Mouse (Mus musculus) kidney, adult 9 months (tissue): ENCODE data around the gene Abhd14a.

Experiments
- DNase-seq: peaks from one replicate; pipeline ENCODE4 v3.0.0; 2022

Gene Abhd14a

DNA sequence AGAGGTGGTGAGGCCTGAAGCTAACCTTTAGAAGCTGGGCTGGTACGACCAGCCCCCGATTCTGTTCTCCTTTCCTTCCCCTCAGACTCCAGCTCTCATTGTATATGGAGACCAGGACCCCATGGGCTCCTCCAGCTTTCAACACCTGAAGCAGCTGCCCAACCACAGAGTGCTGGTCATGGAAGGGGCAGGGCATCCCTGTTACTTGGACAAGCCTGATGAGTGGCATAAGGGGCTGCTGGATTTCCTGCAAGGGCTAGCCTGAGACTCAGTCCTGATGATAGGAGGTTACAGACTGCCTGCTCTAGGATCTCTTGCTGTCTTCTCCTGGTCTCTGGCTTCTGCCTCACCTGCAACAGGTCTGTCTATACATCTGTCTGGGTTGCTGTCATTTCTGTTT, 4.4 kb upstream of the Abhd14a start:
- DNase-seq, result no peak

DNA sequence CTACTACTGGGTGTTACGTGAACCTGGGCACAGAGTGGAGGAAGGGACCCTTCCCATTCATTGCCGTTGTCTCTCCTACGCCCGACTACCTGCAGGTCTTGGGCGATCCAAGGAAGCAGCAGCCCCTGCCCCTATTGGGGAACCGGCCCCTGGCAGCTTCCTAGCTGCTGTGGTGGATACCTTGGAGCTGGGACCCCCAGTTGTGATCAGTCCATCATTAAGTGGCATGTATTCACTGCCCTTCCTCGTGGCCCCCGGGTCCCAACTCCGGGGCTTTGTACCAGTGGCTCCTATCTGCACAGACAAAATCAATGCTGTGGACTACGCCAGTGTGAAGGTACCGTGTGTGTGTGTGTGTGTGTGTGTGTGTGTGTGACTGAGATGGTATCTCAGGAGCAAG, 3.8 kb upstream of the Abhd14a start:
- no peak for DNase-seq

DNA sequence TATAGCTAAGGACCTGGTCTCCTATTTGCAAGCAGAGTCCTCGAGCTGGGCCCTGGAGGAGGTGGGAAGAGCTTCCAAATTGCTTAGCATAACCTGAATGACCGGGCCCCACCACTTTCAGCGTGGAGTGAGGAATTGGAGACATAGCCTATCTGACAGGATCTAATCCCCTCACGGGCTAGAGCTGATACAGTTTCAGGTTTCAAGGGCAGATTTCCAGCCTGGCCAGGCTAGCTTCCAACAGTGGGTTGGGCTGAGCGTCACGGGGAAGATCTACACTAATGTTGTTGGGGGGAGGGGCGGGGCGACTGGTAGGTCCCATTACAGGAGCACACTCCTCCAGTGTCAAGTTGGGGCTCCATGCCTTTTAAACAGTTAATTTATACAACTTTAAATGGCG, 3.2 kb upstream of the Abhd14a start:
- peak; percentile 90 for DNase-seq

DNA sequence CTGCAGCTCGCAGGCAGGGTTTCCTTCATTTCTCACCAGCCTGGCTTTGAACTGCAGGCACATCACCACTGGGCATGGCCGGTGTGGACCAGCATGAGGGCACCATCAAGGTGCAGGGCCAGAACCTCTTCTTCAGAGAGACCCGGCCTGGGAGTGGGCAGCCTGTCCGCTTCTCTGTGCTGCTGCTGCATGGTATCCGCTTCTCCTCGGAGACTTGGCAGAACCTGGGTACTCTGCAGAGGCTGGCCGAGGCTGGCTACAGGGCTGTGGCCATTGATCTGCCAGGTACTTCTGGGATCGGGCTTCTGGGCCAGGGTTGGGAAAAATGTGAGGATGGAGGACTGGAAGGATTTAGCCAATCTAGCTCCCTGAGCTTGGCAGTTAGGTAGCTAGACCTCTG, 2.5 kb upstream of the Abhd14a start:
- peak; percentile 41 for DNase-seq

DNA sequence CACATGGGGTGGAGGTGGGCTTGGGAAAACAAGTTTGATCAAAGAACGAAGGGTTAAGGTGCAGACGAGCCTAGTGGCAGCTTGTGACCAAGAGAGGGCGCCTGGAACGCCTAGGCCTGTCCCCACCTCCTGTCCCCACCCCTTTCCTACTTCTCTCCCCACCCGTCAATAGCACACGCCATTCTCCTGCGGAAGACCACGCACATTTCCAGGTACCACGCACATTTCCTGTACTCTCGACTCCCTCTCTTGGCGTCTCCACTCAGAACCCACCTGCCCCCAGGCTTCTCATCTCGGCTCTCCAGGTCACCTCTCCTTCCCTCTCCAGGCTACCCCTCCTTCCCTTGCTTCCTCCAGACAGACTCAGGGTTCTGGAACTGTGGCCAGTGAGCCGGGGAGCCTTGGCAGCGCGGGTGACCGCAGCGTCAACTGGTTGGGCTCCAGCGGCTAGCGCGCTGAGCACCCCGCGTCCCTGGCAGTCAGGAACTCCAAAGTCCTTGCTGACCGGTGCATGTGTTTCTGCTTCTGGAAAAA, 1.1 kb upstream of the Abhd14a start:
- peak; percentile 89 for DNase-seq

DNA sequence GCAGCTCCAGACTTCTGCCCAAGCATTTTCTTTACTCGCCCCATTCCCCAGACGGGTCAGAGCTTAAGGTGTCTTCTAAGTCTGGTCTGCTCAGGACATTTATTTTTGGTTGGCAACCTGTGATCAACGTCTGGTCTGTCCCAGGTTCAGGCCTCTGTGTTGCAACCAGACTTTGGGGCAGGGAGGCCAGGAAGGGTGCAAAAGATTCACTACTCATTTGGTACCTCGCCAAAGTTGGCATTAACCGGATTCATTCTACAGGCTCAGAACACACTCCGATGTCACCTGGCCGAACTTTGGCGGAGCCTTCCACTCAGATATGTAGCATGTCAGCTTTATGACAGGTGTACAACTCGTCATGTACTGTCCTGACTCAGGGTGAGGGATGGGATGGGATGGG, 473 bp upstream of the Abhd14a start:
- DNase-seq, result peak; percentile 65

DNA sequence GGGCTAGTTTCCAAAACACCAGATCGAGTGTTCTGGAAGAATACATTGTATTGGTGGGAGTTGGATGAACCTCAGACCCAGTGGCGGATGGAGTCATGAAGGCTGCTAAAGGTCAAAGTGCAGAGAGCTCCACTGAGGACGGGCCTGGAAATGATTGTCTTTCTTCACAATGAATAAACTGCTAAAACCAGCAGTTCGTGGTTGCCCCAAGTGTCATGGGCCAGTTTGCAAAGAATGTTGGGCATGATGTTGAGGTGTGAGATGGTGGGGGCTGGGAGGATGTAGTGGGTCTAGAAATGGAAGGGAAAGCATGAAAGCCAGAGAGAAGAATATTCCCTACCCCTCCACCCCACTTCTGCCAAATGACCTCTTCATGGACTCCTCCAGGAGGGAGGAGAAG, 2.6 kb downstream of the Abhd14a start:
- peak; percentile 91 for DNase-seq

DNA sequence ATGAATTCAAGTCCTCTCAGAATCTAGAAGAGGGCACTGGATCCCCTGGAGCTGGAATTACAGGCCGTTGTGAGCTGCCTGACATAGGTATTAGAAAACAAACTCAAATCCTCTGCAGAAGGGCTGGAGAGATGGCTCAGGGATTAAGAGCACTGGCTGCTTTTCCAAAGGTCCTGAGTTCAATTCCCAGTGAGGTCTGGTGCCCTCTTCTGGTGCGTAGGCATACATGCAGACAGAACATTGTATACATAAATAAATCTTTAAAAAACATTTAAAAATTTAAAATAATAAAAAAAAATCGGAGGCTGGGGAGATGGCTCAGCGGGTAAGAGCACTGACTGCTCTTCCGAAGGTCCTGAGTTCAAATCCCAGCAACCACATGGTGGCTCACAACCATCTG, 4.8 kb downstream of the Abhd14a start:
- peak; percentile 28 for DNase-seq

DNA sequence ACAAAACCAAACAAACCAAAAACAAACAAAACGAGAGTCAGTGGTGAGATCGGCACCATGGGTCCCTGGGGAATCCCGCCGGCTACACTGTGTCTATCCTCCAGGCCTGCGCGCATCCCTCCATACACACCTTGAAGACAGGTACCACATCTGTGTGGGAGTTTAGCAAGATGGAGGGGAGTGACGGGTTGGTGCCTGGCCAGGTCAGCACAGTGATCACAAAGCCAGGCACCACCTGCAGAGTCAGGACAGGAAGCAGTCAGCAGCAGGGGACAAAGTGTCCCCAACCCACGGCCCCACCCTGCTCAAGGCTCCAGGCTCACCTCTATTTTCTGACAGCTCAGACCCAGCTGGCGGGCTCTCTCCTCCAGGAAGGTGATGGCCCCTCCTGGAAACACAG, 10.9 kb downstream of the Abhd14a start:
- DNase-seq, result peak; percentile 31

DNA sequence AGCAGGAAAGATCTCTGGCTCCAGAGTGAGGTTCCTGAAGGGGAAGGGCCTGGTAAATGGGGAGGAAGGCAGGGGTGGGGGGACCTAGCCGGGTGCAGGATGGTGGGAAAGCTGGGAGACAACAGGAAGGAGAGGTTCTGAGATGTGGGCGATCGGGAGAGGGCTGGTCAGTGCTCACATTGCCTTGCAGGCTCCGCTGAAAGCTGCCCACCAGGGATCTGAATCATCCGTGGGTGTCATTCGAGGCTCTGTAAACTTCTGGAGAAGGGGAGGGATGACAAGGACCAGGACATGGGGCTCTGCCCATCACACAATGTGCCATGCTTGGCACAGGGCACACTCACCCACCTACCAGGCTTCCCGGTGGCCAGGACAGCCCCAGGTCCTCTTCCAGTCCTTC, 14.1 kb downstream of the Abhd14a start:
- DNase-seq, result no peak

DNA sequence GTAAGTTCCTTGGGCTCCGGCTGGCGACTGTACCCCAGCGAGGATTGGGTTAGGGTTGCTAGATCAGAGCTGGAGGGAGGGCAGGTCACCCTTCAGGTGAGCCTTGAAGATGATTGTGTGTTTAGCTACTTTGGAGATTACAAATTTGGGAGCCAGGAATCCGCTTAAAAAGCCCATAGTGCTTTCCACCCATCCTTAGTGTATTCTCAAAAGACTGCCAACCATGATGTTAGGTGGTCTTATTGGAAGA, 17.5 kb downstream of the Abhd14a start:
- no peak for DNase-seq

DNA sequence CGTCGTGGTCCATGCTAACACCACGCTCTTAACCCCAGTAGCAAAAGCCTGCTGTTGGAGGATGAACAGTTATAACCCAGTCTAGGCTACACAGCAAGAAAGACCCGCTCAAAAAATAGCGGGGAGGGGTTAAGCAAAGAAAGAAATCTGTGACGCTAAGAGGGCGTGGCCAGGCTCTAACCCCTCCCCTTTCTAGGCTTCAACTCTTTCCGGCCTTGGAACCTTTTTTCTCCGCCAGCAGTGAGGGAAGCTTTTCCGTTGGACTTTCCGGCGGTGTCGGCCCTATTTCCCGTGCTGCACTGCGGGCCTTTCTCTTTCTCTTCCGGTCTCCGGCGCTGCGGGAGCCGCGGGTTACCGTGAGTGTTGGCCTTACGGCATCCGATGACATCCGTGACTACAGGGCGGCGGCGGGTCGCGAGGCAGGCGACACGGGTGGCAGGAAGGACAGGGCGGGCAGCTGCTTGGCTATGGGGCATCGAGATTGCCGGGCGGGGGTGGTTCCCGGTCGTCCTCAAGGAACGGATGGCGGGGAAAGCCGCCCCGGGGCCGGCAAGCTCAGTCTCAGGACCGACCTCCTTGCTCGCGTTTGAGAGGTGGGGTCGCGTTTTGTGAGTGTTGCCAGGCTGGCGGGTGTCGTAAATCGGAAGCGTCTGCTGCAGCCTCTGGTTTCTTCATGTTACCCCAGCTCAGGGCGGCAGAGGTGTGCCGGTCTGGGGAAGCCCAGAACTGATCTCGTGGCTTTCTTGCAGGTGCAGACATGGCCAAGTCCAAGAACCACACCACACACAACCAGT, 18.1 kb downstream of the Abhd14a start, which contains the start of gene Rpl29:
Gene Rpl29, plus strand, starts transcription at position 234 of the 794 bp plus-strand sequence.
- DNase-seq, result peak; percentile 97

DNA sequence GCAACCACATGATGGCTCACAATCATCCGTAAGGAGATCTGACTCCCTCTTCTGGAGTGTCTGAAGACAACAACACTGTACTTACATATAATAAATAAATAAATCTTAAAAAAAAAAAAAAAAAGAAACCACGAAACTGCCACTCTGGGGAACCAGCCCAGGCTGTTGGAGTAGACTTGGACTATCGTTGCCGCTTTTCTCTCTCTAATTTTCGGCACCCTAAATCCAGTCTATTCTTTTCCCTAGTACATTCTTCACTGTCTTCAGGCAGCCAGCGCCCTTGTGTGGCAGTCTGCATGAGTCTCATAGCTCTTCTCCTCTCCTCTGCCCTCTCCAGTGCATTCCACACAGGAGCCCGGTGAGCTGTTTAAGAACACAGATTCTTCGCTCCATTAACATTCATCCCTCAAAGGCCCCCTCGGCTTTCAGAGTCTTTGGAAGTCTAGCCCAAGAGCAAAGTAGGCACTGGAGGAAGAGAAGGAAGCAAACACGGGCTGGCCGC, 18.7 kb downstream of the Abhd14a start:
- no peak for DNase-seq

DNA sequence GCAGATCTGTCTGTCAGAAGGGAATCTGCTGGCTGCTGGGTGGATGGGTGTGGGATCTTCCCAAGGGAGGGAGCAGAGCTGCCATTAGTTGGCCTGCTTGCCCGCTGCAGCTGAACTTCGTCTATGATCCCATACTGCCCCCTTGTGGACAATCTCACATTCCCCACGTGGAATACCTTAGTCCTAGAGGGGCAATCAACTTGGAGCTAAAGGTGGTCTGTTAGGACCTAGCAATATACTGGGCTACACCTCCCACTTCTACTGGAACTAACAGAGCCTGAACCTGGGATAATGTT, 25.7 kb downstream of the Abhd14a start:
- DNase-seq, result peak; percentile 93

DNA sequence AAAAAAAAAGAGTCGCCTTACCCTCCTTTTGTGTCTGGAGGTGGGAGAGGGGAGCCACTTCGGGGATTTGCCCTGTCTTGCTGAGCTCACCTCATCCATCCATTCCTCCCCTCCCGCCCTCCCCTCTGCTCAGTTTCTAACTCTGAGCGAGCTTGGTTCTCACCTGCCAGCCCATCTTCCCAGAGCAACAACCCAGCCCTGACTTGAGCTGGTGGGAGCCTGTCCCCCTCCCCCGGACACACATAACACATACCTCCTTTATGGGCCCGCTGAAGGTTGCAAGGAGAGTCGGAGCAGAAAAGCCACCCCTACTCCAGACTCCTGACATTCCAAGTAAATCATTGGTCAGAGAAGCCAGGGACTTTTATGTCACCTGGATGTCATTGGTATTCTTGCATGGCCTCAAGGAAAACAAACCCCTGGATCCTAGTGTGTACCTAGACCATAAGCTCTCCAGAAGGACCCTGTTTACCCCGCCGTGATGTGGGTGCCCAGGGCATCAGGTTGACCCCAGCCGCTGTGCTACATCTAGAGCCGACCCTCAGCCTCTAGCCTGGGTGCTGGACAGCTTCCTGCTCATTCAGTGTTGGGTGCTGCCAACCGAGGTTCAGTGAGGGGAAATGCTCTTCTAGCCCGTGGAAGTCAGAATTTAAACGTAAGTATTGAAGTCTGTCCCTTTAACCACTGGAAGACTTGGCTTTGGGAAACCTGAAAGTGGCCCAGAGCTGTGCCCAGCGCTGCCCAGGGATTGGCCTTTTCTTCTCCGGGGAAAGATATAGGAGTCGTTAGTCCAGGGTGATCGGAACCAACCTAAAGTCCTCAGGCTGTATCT, 26.2 kb downstream of the Abhd14a start:
- no peak for DNase-seq

DNA sequence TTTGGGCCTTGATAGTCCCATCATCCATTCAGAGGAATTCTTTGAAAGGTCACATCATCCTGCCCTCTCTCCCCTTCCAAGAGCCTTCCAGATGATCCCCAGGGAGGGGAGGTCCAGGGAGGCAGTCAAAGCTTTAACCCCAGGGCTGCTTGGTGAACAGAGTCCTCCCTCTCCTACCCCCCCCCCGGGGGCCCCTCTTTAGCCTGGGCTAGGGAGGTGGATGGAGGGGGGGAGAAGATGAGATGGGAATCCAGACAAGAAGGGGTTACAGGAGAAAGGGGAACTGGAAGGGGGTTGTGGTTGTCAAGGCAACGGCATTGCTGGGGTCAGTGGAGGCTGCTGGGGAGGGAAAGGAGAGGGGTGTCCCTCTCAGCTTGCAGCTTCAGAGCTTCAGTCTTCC, 26.9 kb downstream of the Abhd14a start:
- DNase-seq, result no peak

DNA sequence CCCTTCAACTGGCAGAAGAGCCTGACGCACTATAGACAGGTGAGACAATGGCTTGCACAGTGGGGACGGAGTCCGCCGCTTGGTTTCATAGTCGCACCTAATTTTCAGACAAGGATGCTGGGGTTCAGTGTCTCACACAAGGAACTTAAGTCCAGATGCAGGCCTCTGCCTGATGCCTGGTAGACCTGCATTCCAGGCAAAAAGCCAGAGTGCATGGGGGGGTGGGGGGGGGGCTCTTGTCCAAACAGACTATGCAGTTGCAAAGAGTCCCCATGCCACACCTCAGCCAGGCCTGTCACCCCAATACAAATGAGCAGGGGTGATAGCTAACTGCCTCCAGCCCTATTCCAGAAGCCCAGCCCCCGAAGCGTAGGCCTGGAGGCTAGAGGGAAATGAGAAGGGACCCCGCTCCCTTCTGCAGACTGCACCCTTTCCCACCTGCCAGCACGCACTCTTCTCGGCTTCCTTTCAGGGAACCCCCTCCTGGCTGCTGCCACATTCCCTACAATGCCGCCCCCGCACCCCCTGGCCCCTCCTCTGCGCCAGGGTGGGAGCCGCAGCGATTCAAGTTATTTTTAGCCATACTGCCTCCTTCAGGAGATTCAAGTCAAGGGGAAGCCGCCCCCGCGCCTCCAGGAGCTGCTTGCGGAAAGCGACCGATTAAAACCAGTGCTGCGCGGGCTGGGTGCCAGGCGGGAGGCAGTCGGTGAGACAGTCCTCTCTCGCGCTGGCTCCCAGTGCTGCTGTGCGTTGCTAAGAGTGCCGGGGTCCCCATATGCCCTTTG, 29.4 kb downstream of the Abhd14a start:
- DNase-seq, result peak; percentile 78

DNA sequence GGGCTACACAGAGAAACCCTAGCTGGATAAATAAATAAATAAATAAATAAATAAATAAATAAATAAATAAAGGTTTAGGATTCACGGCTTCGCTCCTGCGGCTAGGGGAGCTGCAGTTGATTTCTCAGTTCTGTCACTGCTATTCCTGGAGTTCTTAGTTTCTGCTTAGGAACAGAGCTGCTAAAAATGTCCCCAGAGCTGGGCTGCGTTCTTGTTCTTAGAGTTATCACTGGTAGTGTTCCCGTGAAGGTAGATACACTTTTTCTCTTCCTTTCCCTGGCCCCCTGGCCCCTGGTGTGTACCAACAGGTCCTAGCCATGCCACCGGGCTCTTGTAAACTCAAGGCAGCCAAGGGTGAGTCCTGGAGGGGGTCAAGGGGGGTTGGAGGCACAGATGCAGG, 30.7 kb downstream of the Abhd14a start:
- DNase-seq, result no peak

DNA sequence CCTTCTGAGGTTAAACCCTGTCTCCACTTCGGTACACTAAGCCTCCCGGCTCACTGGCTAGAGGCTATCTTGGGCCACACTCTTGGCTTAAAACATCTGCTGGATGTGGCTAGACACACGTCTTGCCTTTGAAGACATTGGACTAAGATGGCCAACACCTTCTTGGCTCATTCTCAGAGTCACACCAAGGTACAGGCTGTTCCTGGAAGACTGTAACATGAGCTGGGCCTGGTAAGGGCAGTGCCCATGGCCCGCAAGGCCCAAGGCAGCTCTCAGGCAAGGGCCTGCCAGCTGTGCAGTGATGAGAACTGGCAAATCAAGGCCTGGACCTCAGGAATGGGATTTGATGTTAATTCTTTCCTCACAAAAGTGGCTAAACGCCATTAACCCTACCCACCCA, 33.9 kb downstream of the Abhd14a start:
- no peak for DNase-seq

DNA sequence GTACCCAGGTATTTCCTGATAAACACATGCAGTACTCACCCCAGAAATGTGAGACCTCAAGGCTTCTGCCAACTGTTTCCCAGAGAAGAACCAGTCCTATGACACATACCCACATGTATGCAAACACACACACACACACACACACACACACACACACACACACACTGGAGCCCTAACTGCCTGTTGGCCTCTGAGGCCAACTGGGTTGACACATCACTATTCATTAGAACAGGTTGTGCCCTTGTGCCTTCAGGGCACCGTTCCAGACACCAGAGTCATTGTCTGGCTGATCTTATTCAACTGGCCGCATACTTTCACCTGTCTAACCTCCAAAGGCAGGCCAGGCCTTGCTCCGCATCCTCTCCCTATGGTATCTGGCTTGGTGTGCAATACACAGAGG, 35.3 kb downstream of the Abhd14a start:
- DNase-seq, result no peak

DNA sequence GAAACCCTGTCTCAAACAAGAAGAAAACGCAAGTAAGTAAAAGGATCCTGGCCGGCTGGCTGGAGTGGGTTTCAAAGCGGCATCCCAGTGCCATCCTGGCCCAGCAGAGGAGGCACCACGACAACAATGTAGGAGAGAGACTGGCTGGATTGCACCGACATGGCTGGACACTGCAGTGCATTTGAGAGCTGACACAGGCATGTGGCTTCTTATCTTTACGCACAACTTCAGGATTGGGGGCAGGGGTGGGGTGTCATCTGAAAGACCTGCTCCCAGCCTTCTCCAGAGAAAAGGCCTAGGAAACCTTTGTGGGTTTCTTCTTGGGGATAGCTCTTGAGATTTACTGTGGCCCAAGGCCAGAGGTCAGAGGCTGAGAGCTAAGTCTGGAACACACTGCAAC, 35.7 kb downstream of the Abhd14a start:
- DNase-seq, result no peak

DNA sequence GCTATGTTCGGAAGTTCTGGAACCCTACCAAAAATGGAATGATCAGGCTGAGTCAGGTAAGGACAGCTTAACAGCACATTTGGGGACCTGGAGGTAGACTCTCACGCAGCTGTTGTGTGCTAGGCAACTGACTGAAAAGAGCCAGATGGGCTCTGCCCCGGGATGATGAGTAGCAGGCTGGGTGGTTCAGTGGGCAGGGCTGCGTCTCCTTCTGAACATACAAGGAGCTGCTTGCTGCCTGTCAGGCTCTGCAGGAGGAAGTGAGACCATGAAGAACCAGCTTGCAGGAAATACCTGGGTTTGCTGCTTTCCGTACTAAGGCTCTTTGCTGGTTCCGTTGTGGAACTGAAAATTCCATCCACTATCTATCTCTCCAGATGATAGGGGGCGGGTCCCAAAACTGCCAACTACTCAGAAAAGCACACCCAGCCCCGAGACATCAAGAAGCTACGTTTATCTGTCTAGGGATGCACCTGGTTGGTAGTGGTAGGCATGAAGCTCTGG, 36.3 kb downstream of the Abhd14a start:
- no peak for DNase-seq

DNA sequence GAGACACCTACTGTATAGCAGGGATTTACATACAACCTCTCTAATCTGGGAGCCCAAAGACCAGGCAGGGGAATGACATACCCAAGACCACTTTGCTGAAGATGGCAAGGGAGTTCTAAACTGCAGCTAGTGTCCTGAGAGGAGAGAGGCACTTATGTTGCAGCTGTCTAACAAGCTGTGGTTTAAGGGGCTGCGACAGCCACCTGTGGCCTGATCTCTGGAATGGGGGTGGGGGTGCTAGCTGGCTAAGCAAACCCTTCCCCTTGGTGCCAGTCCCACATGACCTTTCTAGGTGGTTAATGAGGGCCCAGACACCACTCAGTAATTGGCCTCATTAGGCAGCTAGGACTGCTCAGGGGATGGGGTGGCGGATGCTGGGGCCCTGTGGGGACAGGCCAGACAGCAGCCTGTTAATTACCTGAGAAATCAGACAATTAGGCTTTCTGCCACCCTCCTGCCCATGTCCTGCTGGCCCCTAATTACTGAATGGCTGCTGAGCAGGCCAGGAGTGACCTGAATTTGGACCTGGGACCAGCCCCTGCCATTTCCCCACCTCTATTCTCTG, 37.3 kb downstream of the Abhd14a start:
- DNase-seq, result no peak
